Mouse (Mus musculus): Measurements from ENCODE around the gene Sardh. TPM values are rescaled to one million over a fixed set of nuclear protein-coding genes. Genes with fewer than 3 reads are reported as not detected.

Gene Sardh
- polyA plus RNA-seq, 1 experiment, result 12.3 TPM

GRCm38 (mm10) chr2:27251434-27251833 is 3.3 kb upstream of the Sardh start:
- H3K27ac ChIP-seq (ENCODE audit: control insufficient read depth, insufficient read depth, low read length), result no peak overlapping the region
- no peaks in the 10 kb centered on the region for H3K36me3 ChIP-seq (ENCODE audit: control insufficient read depth, insufficient read depth, low read length)
- TF ChIP-seq CTCF (IDR thresholded peaks at IDR 0.05; ENCODE audit: borderline replicate concordance, control insufficient read depth, extremely low read depth, insufficient read depth, low read length, poor library complexity), result no peak
- no peak for TF ChIP-seq POLR2A (IDR thresholded peaks at IDR 0.05; ENCODE audit: control insufficient read depth, extremely low read depth, insufficient read depth, low read length, poor library complexity)
- no peak for DNase-seq
- H3K4me3 ChIP-seq (ENCODE audit: control insufficient read depth, insufficient read depth, low read length), result no peak overlapping the region
- H3K4me1 ChIP-seq (replicated peaks; ENCODE audit: control insufficient read depth, insufficient read depth, low read length), result no peaks in the 10 kb centered on the region; the same call in 1 of the 2 replicates
- H3K27me3 ChIP-seq (ENCODE audit: control insufficient read depth, insufficient read depth, low read length), result no peaks in the 10 kb centered on the region

- Histone ChIP-seq H3K36me3 (ENCODE audit: control insufficient read depth, insufficient read depth, low read length) (no peaks in the 10 kb centered on the region), H3K4me3 (ENCODE audit: control insufficient read depth, insufficient read depth, low read length) (no peak overlapping the region), H3K27me3 (ENCODE audit: control insufficient read depth, insufficient read depth, low read length) (no peaks in the 10 kb centered on the region), H3K27ac (ENCODE audit: control insufficient read depth, insufficient read depth, low read length) (no peak overlapping the region), H3K4me1 (replicated peaks; ENCODE audit: control insufficient read depth, insufficient read depth, low read length) (no peaks in the 10 kb centered on the region; the same call in 1 of the 2 replicates)
- DNase-seq, result no peak
- TF ChIP-seq CTCF (IDR thresholded peaks at IDR 0.05; ENCODE audit: borderline replicate concordance, control insufficient read depth, extremely low read depth, insufficient read depth, low read length, poor library complexity), result no peak
- TF ChIP-seq POLR2A (IDR thresholded peaks at IDR 0.05; ENCODE audit: control insufficient read depth, extremely low read depth, insufficient read depth, low read length, poor library complexity), result no peak
- WGBS, result 64% methylated on average over 2 of the region's 2 CpGs
These were observed 662 bp downstream of the Sardh start for GRCm38 (mm10) chr2:27247487-27247863.

GRCm38 (mm10) chr2:27246712-27247486 is 1.2 kb downstream of the Sardh start:
- Histone ChIP-seq H3K36me3 (ENCODE audit: control insufficient read depth, insufficient read depth, low read length) (no peaks in the 10 kb centered on the region), H3K4me1 (replicated peaks; ENCODE audit: control insufficient read depth, insufficient read depth, low read length) (no peaks in the 10 kb centered on the region; the same call in 1 of the 2 replicates), H3K27ac (ENCODE audit: control insufficient read depth, insufficient read depth, low read length) (no peak overlapping the region), H3K4me3 (ENCODE audit: control insufficient read depth, insufficient read depth, low read length) (no peak overlapping the region), H3K27me3 (ENCODE audit: control insufficient read depth, insufficient read depth, low read length) (no peaks in the 10 kb centered on the region)
- WGBS, result 56% methylated on average over 7 of the region's 7 CpGs
- DNase-seq, result no peak
- no peak for TF ChIP-seq CTCF (IDR thresholded peaks at IDR 0.05; ENCODE audit: borderline replicate concordance, control insufficient read depth, extremely low read depth, insufficient read depth, low read length, poor library complexity)
- TF ChIP-seq POLR2A (IDR thresholded peaks at IDR 0.05; ENCODE audit: control insufficient read depth, extremely low read depth, insufficient read depth, low read length, poor library complexity), result no peak

- DNase-seq, result no peak
- Histone ChIP-seq H3K27ac (ENCODE audit: control insufficient read depth, insufficient read depth, low read length) (no peak overlapping the region), H3K36me3 (ENCODE audit: control insufficient read depth, insufficient read depth, low read length) (no peaks in the 10 kb centered on the region), H3K4me1 (replicated peaks; ENCODE audit: control insufficient read depth, insufficient read depth, low read length) (no peaks in the 10 kb centered on the region; the same call in 1 of the 2 replicates), H3K27me3 (ENCODE audit: control insufficient read depth, insufficient read depth, low read length) (no peaks in the 10 kb centered on the region), H3K4me3 (ENCODE audit: control insufficient read depth, insufficient read depth, low read length) (no peak overlapping the region)
- no peak for TF ChIP-seq CTCF (IDR thresholded peaks at IDR 0.05; ENCODE audit: borderline replicate concordance, control insufficient read depth, extremely low read depth, insufficient read depth, low read length, poor library complexity)
- no peak for TF ChIP-seq POLR2A (IDR thresholded peaks at IDR 0.05; ENCODE audit: control insufficient read depth, extremely low read depth, insufficient read depth, low read length, poor library complexity)
- 95% methylated on average over 7 of the region's 7 CpGs for WGBS
These were observed 2.2 kb downstream of the Sardh start for GRCm38 (mm10) chr2:27245947-27246346.

- peak; percentile 78 for DNase-seq
- Histone ChIP-seq H3K27ac (ENCODE audit: control insufficient read depth, insufficient read depth, low read length) (no peak overlapping the region), H3K4me3 (ENCODE audit: control insufficient read depth, insufficient read depth, low read length) (no peak overlapping the region), H3K36me3 (ENCODE audit: control insufficient read depth, insufficient read depth, low read length) (no peaks in the 10 kb centered on the region), H3K4me1 (replicated peaks; ENCODE audit: control insufficient read depth, insufficient read depth, low read length) (no peaks in the 10 kb centered on the region), H3K27me3 (ENCODE audit: control insufficient read depth, insufficient read depth, low read length) (no peaks in the 10 kb centered on the region)
- 43% methylated on average over 4 of the region's 4 CpGs for WGBS
- TF ChIP-seq CTCF (IDR thresholded peaks at IDR 0.05; ENCODE audit: borderline replicate concordance, control insufficient read depth, extremely low read depth, insufficient read depth, low read length, poor library complexity) (peak; percentile 83; the same call in 1 of the 2 replicates), POLR2A (IDR thresholded peaks at IDR 0.05; ENCODE audit: control insufficient read depth, extremely low read depth, insufficient read depth, low read length, poor library complexity) (no peak)
These were observed 10.8 kb downstream of the Sardh start for GRCm38 (mm10) chr2:27237342-27237741.

- Histone ChIP-seq H3K4me3 (ENCODE audit: control insufficient read depth, insufficient read depth, low read length) (no peak overlapping the region), H3K27ac (ENCODE audit: control insufficient read depth, insufficient read depth, low read length) (no peak overlapping the region), H3K36me3 (ENCODE audit: control insufficient read depth, insufficient read depth, low read length) (no peaks in the 10 kb centered on the region), H3K4me1 (replicated peaks; ENCODE audit: control insufficient read depth, insufficient read depth, low read length) (no peaks in the 10 kb centered on the region), H3K27me3 (ENCODE audit: control insufficient read depth, insufficient read depth, low read length) (no peaks in the 10 kb centered on the region)
- peak; percentile 75 for DNase-seq
- WGBS, result 13% methylated on average over 3 of the region's 3 CpGs
- peak; percentile 62; the same call in 1 of the 2 replicates for TF ChIP-seq CTCF (IDR thresholded peaks at IDR 0.05; ENCODE audit: borderline replicate concordance, control insufficient read depth, extremely low read depth, insufficient read depth, low read length, poor library complexity)
- no peak for TF ChIP-seq POLR2A (IDR thresholded peaks at IDR 0.05; ENCODE audit: control insufficient read depth, extremely low read depth, insufficient read depth, low read length, poor library complexity)
These were observed 12.4 kb downstream of the Sardh start for GRCm38 (mm10) chr2:27235729-27236128.

Data from thymus, adult 2 months (tissue).